Mouse (Mus musculus) heart, embryonic 16.5 days (tissue): ENCODE measurements around the gene Rbm19. TPM values are rescaled to one million over a fixed set of nuclear protein-coding genes. Genes with fewer than 3 reads are reported as not detected.
A peak's percentile ranks its signal among the peaks of the same experiment; 100 is the strongest.

Experiments
- ATAC-seq: fragments of 200-750 bp; cut with Nextera tagmentation; replicated peaks from 2 replicates; pipeline ENCODE4 v1.8.0; 2017; ENCODE audit warnings: moderate number of reproducible peaks; ENCODE audit not compliant: insufficient read depth, low FRiP score; ENCODE audit errors: extremely low read depth
- H3K27ac ChIP-seq: fragments of 300-500 bp; sonication (generic); 2 replicates; pipeline ENCODE4 v1.5.1; 2014; ENCODE audit warnings: mild to moderate bottlenecking, low read length, control low read depth, moderate library complexity
- H3K27me3 ChIP-seq: fragments of 300-500 bp; sonication (generic); 2 replicates; pipeline ENCODE4 v1.6.1; 2014; ENCODE audit warnings: low read length, mixed read lengths; ENCODE audit not compliant: control insufficient read depth, insufficient read depth
- H3K36me3 ChIP-seq: fragments of 300-500 bp; sonication (generic); 2 replicates; pipeline ENCODE4 v1.6.1; 2014; ENCODE audit not compliant: control insufficient read depth, insufficient read depth
- H3K4me1 ChIP-seq: fragments of 300-500 bp; sonication (generic); 2 replicates; pipeline ENCODE4 v1.6.1; 2014; ENCODE audit warnings: low read length, mixed read lengths; ENCODE audit not compliant: control insufficient read depth, insufficient read depth
- H3K4me2 ChIP-seq: fragments of 300-500 bp; sonication (generic); 2 replicates; pipeline ENCODE4 v1.6.1; 2014; ENCODE audit warnings: low read depth, mild to moderate bottlenecking, control low read depth, low read length
- H3K4me3 ChIP-seq: fragments of 300-500 bp; sonication (generic); 2 replicates; pipeline ENCODE4 v1.5.1; 2014; ENCODE audit warnings: mild to moderate bottlenecking, control low read depth, low read length
- H3K9ac ChIP-seq: fragments of 300-500 bp; sonication (generic); 2 replicates; pipeline ENCODE4 v1.6.1; 2014; ENCODE audit warnings: low read length, control low read depth
- H3K9me3 ChIP-seq: fragments of 300-500 bp; sonication (generic); replicated peaks from 2 replicates; pipeline ENCODE4 v1.6.1; 2016; ENCODE audit warnings: low read length; ENCODE audit not compliant: control insufficient read depth
- WGBS: fragments of 180-500 bp; shearing (Covaris S2); extraction: QIAGEN DNeasy Blood & Tissue Kit; methylation state at CpG from one replicate; pipeline ENCODE4 v1.1.7; 2014; 5-methylcytosine and 5-hydroxymethylcytosine counted together
- polyA plus RNA-seq: library from polyadenylated mRNA; unstranded; fragments of >200 nt; fragmentation: Nextera tagmentation; extraction: Ambion mirVana; gene quantifications from 2 replicates; pipeline ENCODE4 v1.2.1, GENCODE M21; 2015

Rbm19 gene
- polyA plus RNA-seq, 1 experiment from 2014 or later = 14.6 TPM

DNA sequence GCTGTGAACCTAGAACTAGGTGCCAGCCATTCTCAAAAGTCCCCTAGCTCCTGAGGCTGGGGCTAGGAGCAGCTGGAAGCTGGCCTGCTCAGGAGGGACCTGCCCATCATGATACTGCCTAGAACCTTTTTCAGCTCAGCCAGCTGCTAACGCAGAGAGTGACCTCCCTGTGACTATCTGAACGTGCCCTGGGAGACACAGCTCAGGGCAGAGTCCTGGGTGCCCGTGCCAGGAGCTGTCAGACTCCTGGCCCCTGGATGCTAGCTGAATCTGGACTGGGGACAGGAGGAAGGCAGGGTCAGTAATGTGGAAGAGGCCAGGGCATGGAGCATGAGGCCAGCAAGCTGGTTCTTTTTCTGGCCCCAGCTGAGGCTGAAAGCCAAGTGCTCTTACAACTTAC is 22.1 kb downstream of the Rbm19 start:
- Histone ChIP-seq H3K4me2 (no peak overlapping the region), H3K27me3 (no peaks in the 10 kb centered on the region), H3K27ac (peak overlapping the region; percentile 8; the same call in 1 of the 2 replicates), H3K9ac (no peak overlapping the region), H3K4me3 (no peak overlapping the region), H3K9me3 (no peaks in the 10 kb centered on the region), H3K4me1 (peaks cover 9% of the 10 kb centered on the region), H3K36me3 (peaks cover 7% of the 10 kb centered on the region)
- 45% methylated on average over 3 of the region's 3 CpGs for WGBS
- no peak for ATAC-seq

GRCm38 (mm10) chr5:120139224-120139623 is 23.0 kb downstream of the Rbm19 start:
- 56% methylated on average over 8 of the region's 8 CpGs for WGBS
- H3K27ac ChIP-seq = no peak overlapping the region
- no peak overlapping the region for H3K4me2 ChIP-seq
- peaks cover 9% of the 10 kb centered on the region for H3K36me3 ChIP-seq
- peaks cover 9% of the 10 kb centered on the region for H3K4me1 ChIP-seq
- no peak overlapping the region for H3K4me3 ChIP-seq
- no peaks in the 10 kb centered on the region for H3K27me3 ChIP-seq
- no peaks in the 10 kb centered on the region for H3K9me3 ChIP-seq
- H3K9ac ChIP-seq = no peak overlapping the region
- peak; percentile 37 for ATAC-seq

- H3K27ac ChIP-seq = no peak overlapping the region
- H3K4me1 ChIP-seq = no peaks in the 10 kb centered on the region
- ATAC-seq = no peak
- no peaks in the 10 kb centered on the region for H3K27me3 ChIP-seq
- H3K36me3 ChIP-seq = peaks cover 13% of the 10 kb centered on the region
- WGBS = 55% methylated on average over 7 of the region's 7 CpGs
- H3K9ac ChIP-seq = no peak overlapping the region
- no peak overlapping the region for H3K4me2 ChIP-seq
- H3K9me3 ChIP-seq = no peaks in the 10 kb centered on the region
- H3K4me3 ChIP-seq = no peak overlapping the region
Observed at GRCm38 (mm10) chr5:120143941-120144340, 27.7 kb downstream of the Rbm19 start.

GRCm38 (mm10) chr5:120145371-120146050 is 29.2 kb downstream of the Rbm19 start:
- Histone ChIP-seq H3K27ac (no peak overlapping the region), H3K4me1 (no peaks in the 10 kb centered on the region), H3K9ac (no peak overlapping the region), H3K36me3 (peaks cover 13% of the 10 kb centered on the region), H3K4me3 (no peak overlapping the region), H3K27me3 (no peaks in the 10 kb centered on the region), H3K4me2 (no peak overlapping the region), H3K9me3 (no peaks in the 10 kb centered on the region)
- ATAC-seq = no peak
- 81% methylated on average over 18 of the region's 19 CpGs for WGBS

DNA sequence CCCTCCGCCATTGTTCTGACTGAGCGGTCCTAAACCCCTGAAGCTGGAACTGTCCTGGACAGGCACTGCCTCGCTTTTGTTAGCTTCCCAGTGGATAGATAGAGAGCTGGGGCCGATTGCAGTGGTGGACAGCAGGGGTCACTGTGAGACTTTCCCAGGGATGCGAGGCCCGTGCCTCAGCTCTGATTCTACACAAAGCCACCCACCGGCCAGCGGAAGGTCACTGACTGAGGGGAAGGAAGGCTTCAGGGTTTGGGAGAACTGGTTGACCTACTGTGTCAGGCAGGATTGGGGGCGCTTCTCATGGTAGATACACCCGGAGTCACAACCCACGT is 29.8 kb downstream of the Rbm19 start:
- WGBS = 48% methylated on average over 11 of the region's 11 CpGs
- no peak overlapping the region for H3K4me3 ChIP-seq
- ATAC-seq = peak; percentile 65
- H3K4me2 ChIP-seq = no peak overlapping the region
- no peaks in the 10 kb centered on the region for H3K4me1 ChIP-seq
- peaks cover 17% of the 10 kb centered on the region for H3K36me3 ChIP-seq
- H3K9me3 ChIP-seq = no peaks in the 10 kb centered on the region
- H3K27me3 ChIP-seq = no peaks in the 10 kb centered on the region
- no peak overlapping the region for H3K27ac ChIP-seq
- H3K9ac ChIP-seq = no peak overlapping the region

- no peak overlapping the region for H3K9ac ChIP-seq
- H3K9me3 ChIP-seq = no peaks in the 10 kb centered on the region
- no peaks in the 10 kb centered on the region for H3K27me3 ChIP-seq
- no peaks in the 10 kb centered on the region for H3K4me1 ChIP-seq
- no peak overlapping the region for H3K27ac ChIP-seq
- no peak for ATAC-seq
- WGBS = 73% methylated on average over 3 of the region's 3 CpGs
- no peak overlapping the region for H3K4me2 ChIP-seq
- peaks cover 10% of the 10 kb centered on the region for H3K36me3 ChIP-seq
- no peak overlapping the region for H3K4me3 ChIP-seq
Observed at GRCm38 (mm10) chr5:120146909-120147308, 30.6 kb downstream of the Rbm19 start.

DNA sequence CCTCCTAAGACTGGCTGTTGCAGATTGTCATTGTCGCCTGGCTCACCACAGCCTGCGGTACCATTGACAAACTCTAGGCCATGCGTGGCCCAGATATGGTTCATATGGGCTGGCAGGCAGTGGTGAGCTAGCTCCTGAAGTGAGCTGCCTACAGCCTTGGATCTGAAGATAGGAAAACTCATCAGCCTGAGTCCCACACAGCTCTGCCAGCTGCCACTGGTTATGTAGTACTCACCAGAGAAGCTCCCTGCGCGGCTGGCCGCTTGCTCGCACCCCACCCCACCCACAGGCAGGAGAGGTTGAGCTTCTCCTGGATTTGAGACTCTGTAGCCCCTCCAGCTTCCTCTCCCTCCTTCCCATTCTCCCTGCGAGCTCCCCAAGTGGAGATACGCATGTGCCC is 32.0 kb downstream of the Rbm19 start:
- H3K4me2 ChIP-seq = no peak overlapping the region
- no peak overlapping the region for H3K4me3 ChIP-seq
- 88% methylated on average over 9 of the region's 9 CpGs for WGBS
- ATAC-seq = no peak
- H3K36me3 ChIP-seq = peaks cover 10% of the 10 kb centered on the region; the same call in 1 of the 2 replicates
- no peaks in the 10 kb centered on the region for H3K9me3 ChIP-seq
- H3K4me1 ChIP-seq = no peaks in the 10 kb centered on the region
- no peak overlapping the region for H3K9ac ChIP-seq
- no peak overlapping the region for H3K27ac ChIP-seq
- H3K27me3 ChIP-seq = no peaks in the 10 kb centered on the region

GRCm38 (mm10) chr5:120151145-120151544 is 34.9 kb downstream of the Rbm19 start:
- H3K9me3 ChIP-seq = no peaks in the 10 kb centered on the region
- H3K27me3 ChIP-seq = no peaks in the 10 kb centered on the region
- H3K4me3 ChIP-seq = no peak overlapping the region
- no peak overlapping the region for H3K9ac ChIP-seq
- no peak overlapping the region for H3K27ac ChIP-seq
- no peak overlapping the region for H3K4me2 ChIP-seq
- H3K4me1 ChIP-seq = peaks cover under 1% of the 10 kb centered on the region; the same call in 1 of the 2 replicates
- ATAC-seq = no peak
- H3K36me3 ChIP-seq = 0 out of 2 replicates have a peak, but pooled peaks cover 4% of the 10 kb centered on the region
- WGBS = 75% methylated on average over 4 of the region's 4 CpGs

- peaks cover 3% of the 10 kb centered on the region; the same call in 1 of the 2 replicates for H3K4me1 ChIP-seq
- H3K36me3 ChIP-seq = 0 out of 2 replicates have a peak, but pooled peaks cover 4% of the 10 kb centered on the region
- no peak for ATAC-seq
- no peak overlapping the region for H3K9ac ChIP-seq
- 91% methylated on average over 3 of the region's 3 CpGs for WGBS
- no peak overlapping the region for H3K27ac ChIP-seq
- H3K4me3 ChIP-seq = no peak overlapping the region
- no peak overlapping the region for H3K4me2 ChIP-seq
- no peaks in the 10 kb centered on the region for H3K27me3 ChIP-seq
- no peaks in the 10 kb centered on the region for H3K9me3 ChIP-seq
Observed at GRCm38 (mm10) chr5:120153140-120153539, 36.9 kb downstream of the Rbm19 start.
